Mouse (Mus musculus): ENCODE data around the gene Dusp3. TPM values are rescaled to one million over a fixed set of nuclear protein-coding genes. Genes with fewer than 3 reads are reported as not detected.

Dusp3 gene
- total RNA-seq (2014; fragmentation: Nextera tagmentation) (0.28 and 0.96 TPM in 2 replicates), total RNA-seq (2017) (0.70 and 1.3 TPM in 2 replicates)

DNA sequence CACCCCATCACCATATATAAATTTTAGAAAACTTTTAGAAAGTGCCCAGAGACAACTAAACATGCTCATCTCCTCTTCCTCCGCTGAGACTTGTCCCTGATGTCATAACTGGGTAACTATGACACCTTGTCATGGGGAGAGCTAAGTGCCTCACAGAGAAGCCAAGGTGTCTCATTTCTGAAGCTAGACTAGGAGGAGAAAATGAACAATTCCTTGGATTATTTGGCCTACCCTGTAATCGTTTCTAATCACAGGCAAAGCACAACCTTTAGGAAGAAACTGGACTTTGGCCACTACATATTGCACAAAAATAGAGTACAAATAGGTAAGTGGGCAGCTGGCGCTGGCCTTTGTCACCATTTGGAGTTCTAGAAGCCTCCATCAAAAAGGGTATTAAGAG lies at the start of gene Dusp3:
Dusp3 (minus strand) TSS at position 101 of the 400 bp plus-strand sequence.
- ATAC-seq (replicated peaks; ENCODE audit: low FRiP score, low TSS enrichment, poor library complexity, severe bottlenecking): no peak

DNA sequence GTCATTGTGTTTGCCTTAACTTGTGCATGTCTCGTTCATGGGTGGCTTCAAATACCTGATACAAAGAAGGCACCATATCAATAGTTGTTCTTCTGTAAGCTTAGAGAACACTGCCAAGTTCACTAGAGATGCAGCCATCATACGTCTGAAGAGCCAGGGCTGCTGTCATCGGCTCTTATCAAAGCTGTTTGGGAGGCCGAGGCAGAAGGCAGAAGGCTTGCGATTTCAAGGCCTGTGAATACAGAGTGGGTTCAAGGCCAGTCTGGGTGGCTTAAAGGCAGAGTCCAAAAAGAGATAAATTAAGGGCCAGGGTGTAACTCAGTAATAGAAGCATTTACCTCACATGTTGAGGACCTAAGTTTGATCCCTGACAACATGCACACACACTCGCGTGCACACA lies 49.5 kb upstream of the Dusp3 start:
- no peak for ATAC-seq (replicated peaks; ENCODE audit: low FRiP score, low TSS enrichment, poor library complexity, severe bottlenecking)

DNA sequence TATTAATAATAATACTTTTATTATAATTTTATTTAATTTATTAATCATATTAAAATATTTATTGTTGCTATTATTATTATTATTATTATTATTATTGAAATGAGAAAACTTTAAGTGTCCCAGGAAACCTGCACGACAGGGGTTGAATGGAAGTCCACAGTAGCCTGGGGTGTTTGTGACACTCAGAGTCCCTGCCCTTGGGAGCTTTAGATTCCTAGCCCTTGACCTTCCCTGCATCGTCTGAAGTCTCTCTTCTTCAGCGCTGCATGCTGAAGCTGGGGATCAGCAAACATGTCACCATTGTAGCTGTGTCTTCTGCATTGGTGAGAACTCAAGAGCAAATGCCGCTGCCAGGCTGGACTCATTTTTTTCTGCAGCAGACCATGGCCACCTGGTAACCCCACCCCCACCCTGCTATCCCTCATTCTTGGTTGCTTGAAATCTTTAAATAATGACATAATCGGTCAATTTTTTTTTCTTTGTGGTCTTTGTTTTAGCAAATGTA lies 48.7 kb upstream of the Dusp3 start:
- ATAC-seq (replicated peaks; ENCODE audit: low FRiP score, low TSS enrichment, poor library complexity, severe bottlenecking): no peak

GRCm38 (mm10) chr11:102034887-102035286 lies 48.1 kb upstream of the Dusp3 start:
- ATAC-seq (replicated peaks; ENCODE audit: low FRiP score, low TSS enrichment, poor library complexity, severe bottlenecking): no peak

DNA sequence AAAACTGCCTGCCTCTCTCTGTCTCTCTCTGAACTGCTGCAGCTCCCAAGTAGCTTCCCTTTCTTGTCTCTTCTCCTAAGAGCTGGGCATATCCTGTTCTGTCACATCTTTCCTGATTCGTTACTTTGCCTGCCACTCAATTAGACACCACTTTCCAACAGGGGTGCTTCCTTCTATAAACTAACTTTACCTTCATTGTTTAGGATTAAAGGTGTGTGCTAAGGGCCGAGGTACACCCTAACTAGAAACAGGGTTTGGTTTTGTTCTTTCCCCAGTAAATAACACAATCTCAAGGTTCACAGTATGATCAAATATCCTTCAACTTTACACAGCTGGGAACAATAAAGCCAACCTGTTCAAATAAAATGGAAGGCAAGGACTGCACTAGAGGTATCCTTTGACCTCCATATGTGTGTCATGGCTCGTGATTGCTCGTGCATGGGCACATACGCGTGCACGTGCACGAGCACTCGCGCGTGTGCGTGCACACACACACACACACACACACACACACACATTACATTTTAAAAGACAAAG lies 46.3 kb upstream of the Dusp3 start:
- ATAC-seq (replicated peaks; ENCODE audit: low FRiP score, low TSS enrichment, poor library complexity, severe bottlenecking): no peak

GRCm38 (mm10) chr11:102031149-102031548 lies 44.3 kb upstream of the Dusp3 start:
- ATAC-seq (replicated peaks; ENCODE audit: low FRiP score, low TSS enrichment, poor library complexity, severe bottlenecking): no peak

DNA sequence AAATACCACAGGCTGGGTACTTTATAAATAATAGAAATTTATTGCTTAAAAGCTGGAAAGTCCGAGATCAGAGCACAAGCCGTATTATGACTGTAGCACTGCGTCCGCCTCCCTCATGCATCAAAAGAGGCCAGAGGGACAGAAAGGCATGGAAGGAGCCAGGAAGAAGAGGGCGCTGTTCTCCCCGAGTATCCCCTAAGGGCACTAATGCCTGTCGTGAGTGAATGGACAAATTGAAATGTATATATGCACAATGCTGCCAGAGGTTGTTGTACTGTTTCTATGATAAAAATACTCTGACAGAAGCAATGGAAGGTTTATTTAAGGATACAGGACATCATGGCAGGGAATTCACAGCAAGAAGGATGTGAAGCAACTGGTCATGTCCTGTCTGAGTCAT lies 43.2 kb upstream of the Dusp3 start:
- ATAC-seq (replicated peaks; ENCODE audit: low FRiP score, low TSS enrichment, poor library complexity, severe bottlenecking): no peak

DNA sequence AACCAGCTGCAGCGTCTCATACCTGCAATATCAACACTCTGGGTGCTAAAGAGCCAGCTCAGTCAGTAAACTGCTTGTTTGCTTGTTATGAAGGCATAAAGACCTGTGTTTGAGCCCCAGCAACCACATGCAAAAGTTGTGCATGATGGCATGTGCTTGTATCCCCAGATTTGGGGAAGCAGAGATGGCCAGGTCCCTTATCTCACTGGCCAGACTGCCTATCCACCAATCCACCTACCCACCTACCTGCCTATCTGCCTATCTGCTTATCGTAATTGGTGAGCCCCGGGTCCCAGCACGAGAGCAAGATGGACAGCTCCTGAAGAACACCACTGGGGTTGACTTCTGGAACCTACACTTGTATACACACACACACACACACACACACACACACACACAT lies 42.5 kb upstream of the Dusp3 start:
- no peak for ATAC-seq (replicated peaks; ENCODE audit: low FRiP score, low TSS enrichment, poor library complexity, severe bottlenecking)

DNA sequence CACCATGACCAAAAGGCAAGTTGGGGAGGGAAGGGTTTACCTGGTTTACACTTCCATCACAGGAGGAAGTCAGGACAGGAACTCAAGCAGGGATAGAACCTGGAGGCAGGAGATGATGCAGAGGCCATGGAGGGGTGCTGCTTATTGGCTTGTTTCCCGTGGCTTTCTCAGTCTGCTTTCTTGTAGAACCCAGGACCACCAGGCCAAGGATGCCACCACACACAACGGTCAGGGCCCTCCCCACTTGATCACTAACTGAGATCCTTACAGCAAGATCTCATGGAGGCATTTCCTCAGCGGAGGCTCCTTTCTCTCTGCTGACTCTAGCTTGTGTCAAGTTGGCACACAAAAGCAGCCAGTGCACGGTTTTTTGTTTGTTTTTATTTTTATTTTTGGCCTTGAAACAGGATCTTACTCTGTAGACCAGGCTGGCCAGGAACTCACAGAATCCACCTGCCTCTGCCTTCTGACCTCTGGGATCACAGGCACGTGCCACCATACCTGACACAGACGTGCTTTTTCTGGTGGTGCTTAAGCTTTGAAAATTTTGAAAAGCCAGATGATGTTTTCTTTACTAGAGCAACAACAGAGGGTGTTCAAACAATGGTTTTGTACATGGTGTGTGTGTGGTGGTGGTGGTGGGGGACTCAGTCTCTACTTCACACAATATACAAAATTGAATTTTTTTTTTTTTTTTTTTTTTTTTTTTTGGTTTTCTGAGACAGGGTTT lies 41.4 kb upstream of the Dusp3 start, which contains the start of gene Mpp3:
Mpp3 (minus strand) TSS at position 375 of the 730 bp plus-strand sequence.
- ATAC-seq (replicated peaks; ENCODE audit: low FRiP score, low TSS enrichment, poor library complexity, severe bottlenecking): no peak

- ATAC-seq (replicated peaks; ENCODE audit: low FRiP score, low TSS enrichment, poor library complexity, severe bottlenecking): no peak
Observed at GRCm38 (mm10) chr11:102027361-102028017, 40.7 kb upstream of the Dusp3 start.

GRCm38 (mm10) chr11:102026694-102027360 lies 40.0 kb upstream of the Dusp3 start:
- no peak for ATAC-seq (replicated peaks; ENCODE audit: low FRiP score, low TSS enrichment, poor library complexity, severe bottlenecking)

DNA sequence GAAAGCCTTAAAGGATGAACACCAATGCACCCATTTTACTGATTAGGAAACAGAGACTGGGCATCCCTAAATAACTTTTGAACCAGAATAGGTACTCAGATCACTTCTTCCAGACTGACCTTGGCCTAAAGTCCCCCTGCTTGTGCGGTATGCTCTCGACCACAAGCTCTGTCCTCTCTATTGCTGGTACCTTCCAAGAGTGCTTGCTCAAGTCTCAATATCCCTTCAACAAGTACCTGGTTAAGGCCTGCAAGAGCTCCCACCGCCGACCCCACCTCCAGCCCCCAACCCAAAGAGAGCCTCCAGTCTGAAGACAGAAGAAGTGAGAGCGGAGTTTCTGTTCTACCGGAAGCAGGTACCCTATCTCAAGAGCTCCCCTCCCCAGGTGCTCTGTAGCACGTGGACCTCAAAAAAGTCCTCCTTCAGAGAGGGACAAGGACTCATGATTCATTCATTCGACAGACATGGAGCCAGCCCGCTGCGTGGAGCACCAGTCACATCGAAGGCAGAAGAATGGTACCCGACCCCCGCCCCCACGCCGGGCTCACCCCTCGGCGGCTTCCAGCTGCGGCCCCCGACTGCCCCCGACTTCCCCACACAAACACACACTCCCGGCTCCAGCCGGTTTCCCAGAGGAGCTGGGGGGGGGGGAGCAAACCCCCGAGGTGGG lies 39.3 kb upstream of the Dusp3 start:
- ATAC-seq (replicated peaks; ENCODE audit: low FRiP score, low TSS enrichment, poor library complexity, severe bottlenecking): no peak

GRCm38 (mm10) chr11:102025354-102025753 lies 38.5 kb upstream of the Dusp3 start:
- ATAC-seq (replicated peaks; ENCODE audit: low FRiP score, low TSS enrichment, poor library complexity, severe bottlenecking): no peak

- ATAC-seq (replicated peaks; ENCODE audit: low FRiP score, low TSS enrichment, poor library complexity, severe bottlenecking): no peak
Observed at GRCm38 (mm10) chr11:102024875-102025274, 38.1 kb upstream of the Dusp3 start.

- ATAC-seq (replicated peaks; ENCODE audit: low FRiP score, low TSS enrichment, poor library complexity, severe bottlenecking): no peak
Observed at GRCm38 (mm10) chr11:102024084-102024758, 37.4 kb upstream of the Dusp3 start.

DNA sequence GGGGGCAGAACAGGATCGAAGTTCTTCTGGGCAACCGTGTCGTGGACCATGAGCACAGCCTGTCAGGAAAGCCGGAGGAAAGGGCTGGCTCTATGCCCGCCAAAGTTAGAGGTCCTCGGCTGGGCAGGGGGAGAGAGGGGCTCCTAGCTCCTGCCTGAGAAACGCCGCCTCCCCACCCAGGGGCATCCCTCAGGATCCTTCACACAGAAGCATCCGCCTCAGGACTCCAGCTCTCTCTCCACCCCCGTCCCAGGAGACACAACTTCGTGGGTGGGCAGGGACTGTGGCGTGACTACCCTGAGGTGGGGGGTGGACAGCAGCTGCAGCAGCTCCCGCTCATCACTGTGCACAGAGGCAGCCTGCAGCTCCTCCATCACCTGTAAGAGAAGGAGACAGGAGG lies 36.6 kb upstream of the Dusp3 start:
- no peak for ATAC-seq (replicated peaks; ENCODE audit: low FRiP score, low TSS enrichment, poor library complexity, severe bottlenecking)

DNA sequence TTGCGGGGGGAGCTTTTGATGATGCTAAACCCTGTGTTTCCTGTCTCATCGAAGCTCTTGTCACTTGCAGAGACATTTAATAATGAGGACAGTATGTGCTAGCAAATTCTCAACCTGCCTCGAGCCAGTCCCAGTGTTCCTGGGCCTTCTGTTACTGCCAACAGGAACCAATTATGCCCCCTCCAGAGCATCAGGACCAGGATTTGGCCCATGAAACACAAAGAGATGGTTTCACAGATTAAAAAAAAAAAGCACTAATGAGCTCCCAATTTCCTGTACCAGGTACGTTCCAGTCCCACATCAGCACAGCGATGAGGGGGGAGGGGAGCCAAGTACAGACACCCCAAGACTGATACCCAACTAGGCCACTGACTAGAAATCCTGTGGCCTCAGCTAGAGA lies 34.4 kb upstream of the Dusp3 start:
- ATAC-seq (replicated peaks; ENCODE audit: low FRiP score, low TSS enrichment, poor library complexity, severe bottlenecking): no peak

DNA sequence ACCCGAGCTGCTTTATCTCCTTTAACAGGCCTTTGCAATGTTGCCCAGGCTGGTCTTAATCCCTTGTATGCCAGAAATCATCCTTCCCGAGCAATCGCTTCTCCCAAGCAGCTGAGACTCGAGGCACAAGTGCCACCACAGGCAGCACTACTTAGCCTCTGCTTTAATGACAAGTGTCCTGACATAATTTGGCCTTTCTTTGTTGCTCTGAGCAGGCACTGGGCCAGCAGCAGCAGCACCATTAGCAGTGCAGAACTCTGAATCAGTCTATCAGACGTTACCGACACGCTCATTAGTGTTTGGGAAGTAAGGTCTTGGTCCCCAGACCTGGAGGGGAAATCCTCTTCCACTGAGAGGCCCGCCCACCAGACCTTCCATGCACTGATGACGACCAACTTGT lies 32.9 kb upstream of the Dusp3 start:
- ATAC-seq (replicated peaks; ENCODE audit: low FRiP score, low TSS enrichment, poor library complexity, severe bottlenecking): no peak

DNA sequence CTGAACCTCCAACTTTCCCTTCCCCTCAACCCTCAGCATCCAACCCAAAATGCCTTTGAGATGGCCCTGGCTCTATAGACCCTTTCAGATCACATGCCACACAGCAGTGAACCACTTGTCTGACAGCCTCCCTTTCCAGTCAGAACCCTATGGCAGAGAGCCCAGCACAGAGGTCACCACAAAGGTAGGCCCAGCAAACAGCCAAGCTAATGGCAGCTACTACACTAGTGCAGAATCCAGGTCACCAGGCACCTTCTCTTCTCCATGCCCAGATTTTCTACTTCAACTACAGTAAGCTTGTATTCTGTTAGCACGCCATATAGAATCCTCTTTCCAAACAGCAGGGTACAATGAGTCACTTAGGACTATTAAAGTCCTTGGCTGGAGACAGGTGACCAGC lies 29.3 kb upstream of the Dusp3 start:
- no peak for ATAC-seq (replicated peaks; ENCODE audit: low FRiP score, low TSS enrichment, poor library complexity, severe bottlenecking)

Data from megakaryocyte-erythroid progenitor cell, adult 5-6 weeks (primary cell).